10 mouse cellular contexts compared by ENCODE assay signal in the genomic region with DNA sequence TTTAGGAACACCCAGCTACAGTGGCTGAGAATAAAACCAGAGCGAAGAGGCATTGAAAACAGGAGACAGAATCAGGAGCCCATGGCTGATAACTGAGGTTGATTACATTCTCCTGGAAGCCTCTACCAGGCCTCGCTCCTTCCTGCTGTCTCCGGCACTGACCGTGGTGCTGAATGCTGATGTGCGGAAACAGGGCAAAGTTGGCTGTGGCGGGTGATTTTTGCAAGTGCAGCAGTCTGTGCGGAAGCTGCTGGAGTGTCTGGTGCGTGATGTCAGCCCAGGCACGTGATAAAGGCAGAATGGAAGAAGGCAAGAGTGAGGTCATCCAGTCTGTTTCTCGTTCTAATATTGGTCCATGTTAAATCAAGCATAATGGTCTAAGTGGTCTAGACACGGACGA.
DNase-seq lines count a peak whose midpoint lies in the region; ATAC-seq and TF ChIP-seq lines count a peak whose summit lies in the region.
"Had no signal": no experiment of that assay in that cellular context is flagged by ENCODE, and none has a peak within 500 bp of the region (broad histone marks: within the 10 kb centered on the region; RNA-seq: fewer than 3 reads in every experiment).

No protein-coding gene starts in this region.

- no peak overlapping the region for H3K4me3 ChIP-seq in heart, adult 2 months
- H3K4me3 ChIP-seq in kidney, adult 2 months (ENCODE audit: insufficient read depth, low read depth, low read length) = no peak overlapping the region
- no peak overlapping the region for H3K4me3 ChIP-seq in midbrain, embryonic 13.5 days (replicated peaks)
- H3K4me3 ChIP-seq: heart, embryonic 13.5 days; neural tube, embryonic 12.5 days had no signal

- no peaks in the 10 kb centered on the region for H3K9me3 ChIP-seq in midbrain, embryonic 13.5 days
- H3K9me3 ChIP-seq: heart, embryonic 13.5 days; neural tube, embryonic 12.5 days had no signal

- 15% methylated on average over 12 of the region's 12 CpGs for WGBS in heart, adult 2 months
- 25% methylated on average over 12 of the region's 12 CpGs for WGBS in kidney, adult 2 months
- WGBS in midbrain, embryonic 13.5 days = 22% methylated on average over 12 of the region's 12 CpGs

- no peak for TF ChIP-seq EP300 in heart, adult 2 months (IDR thresholded peaks at IDR 0.05; ENCODE audit: insufficient read depth, low read depth, low read length)

- intact Hi-C loops in heart, adult 2 months (cut with DNase I) = no loop called here
- intact Hi-C loops in left cerebral cortex, postnatal 4 days (cut with DNase I) = no loop called here

- peak; percentile 4 to 37 for DNase-seq in heart, adult 2 months
- DNase-seq in heart, adult 9 months (ENCODE audit: low spot score in 2 of 2) = no peak
- DNase-seq in MEL-GATA-1-ER (ENCODE audit: extremely low read depth, low read depth) = peak; percentile 4
- DNase-seq in embryo, embryonic 11.5 days (ENCODE audit: low read depth, low spot score) = peak; percentile 56
- DNase-seq in kidney, adult 2 months = peak; percentile 38
- DNase-seq in left cerebral cortex, postnatal 4 days = no peak

- ATAC-seq in midbrain, embryonic 13.5 days = peak; percentile 74
- no peak for ATAC-seq in CD4-positive, CD25-positive, alpha-beta regulatory T cell, adult 4 months

- H3K4me1 ChIP-seq in heart, adult 2 months (ENCODE audit: control insufficient read depth, insufficient read depth, low read length) = no peaks in the 10 kb centered on the region
- H3K4me1 ChIP-seq in kidney, adult 2 months (ENCODE audit: control insufficient read depth, insufficient read depth, low read length) = no peaks in the 10 kb centered on the region
- H3K4me1 ChIP-seq in midbrain, embryonic 13.5 days (replicated peaks) = peaks cover 17% of the 10 kb centered on the region
- H3K4me1 ChIP-seq: heart, embryonic 13.5 days had no signal

- H3K79me2 ChIP-seq in heart, adult 2 months (replicated peaks; ENCODE audit: control insufficient read depth, insufficient read depth, low read length) = no peaks in the 10 kb centered on the region

- TF ChIP-seq CTCF in heart, adult 2 months (IDR thresholded peaks at IDR 0.05) = no peak
- no peak for TF ChIP-seq CTCF in kidney, adult 2 months (conservative IDR thresholded peaks at IDR 0.05; ENCODE audit: insufficient read depth, insufficient read length, low read depth, low read length)

- no peaks in the 10 kb centered on the region for H3K27me3 ChIP-seq in heart, adult 2 months (ENCODE audit: control insufficient read depth, insufficient read depth, low read length)
- H3K27me3 ChIP-seq in kidney, adult 2 months (replicated peaks; ENCODE audit: control insufficient read depth, insufficient read depth, low read length) = no peaks in the 10 kb centered on the region
- 0 out of 2 replicates have a peak, but pooled peaks cover 3% of the 10 kb centered on the region for H3K27me3 ChIP-seq in midbrain, embryonic 13.5 days
- H3K27me3 ChIP-seq: neural tube, embryonic 12.5 days had no signal

- no peak overlapping the region for H3K27ac ChIP-seq in heart, adult 2 months
- H3K27ac ChIP-seq in kidney, adult 2 months (ENCODE audit: insufficient read depth, low read depth, low read length) = no peak overlapping the region
- H3K27ac ChIP-seq in midbrain, embryonic 13.5 days = peak overlapping the region; percentile 47; the same call in 1 of the 2 replicates
- H3K27ac ChIP-seq: heart, embryonic 13.5 days; neural tube, embryonic 12.5 days had no signal

- no peak overlapping the region for H3K9ac ChIP-seq in heart, adult 2 months (ENCODE audit: low read depth, low read length)
- H3K9ac ChIP-seq in midbrain, embryonic 13.5 days (replicated peaks) = no peak overlapping the region
- H3K9ac ChIP-seq: heart, embryonic 13.5 days; neural tube, embryonic 12.5 days had no signal

- H3K36me3 ChIP-seq in heart, adult 2 months (ENCODE audit: control insufficient read depth, insufficient read depth, low read length) = no peaks in the 10 kb centered on the region
- H3K36me3 ChIP-seq in kidney, adult 2 months (ENCODE audit: control insufficient read depth, insufficient read depth, low read length) = no peaks in the 10 kb centered on the region
- no peaks in the 10 kb centered on the region for H3K36me3 ChIP-seq in midbrain, embryonic 13.5 days
- H3K36me3 ChIP-seq: heart, embryonic 13.5 days; neural tube, embryonic 12.5 days had no signal

- TF ChIP-seq POLR2A in heart, adult 2 months (IDR thresholded peaks at IDR 0.05; ENCODE audit: insufficient read depth, low read depth, low read length) = no peak
- no peak for TF ChIP-seq POLR2A in kidney, adult 2 months (IDR thresholded peaks at IDR 0.05; ENCODE audit: low read depth, low read length)

- H3K4me2 ChIP-seq in midbrain, embryonic 13.5 days (replicated peaks) = no peak overlapping the region
- H3K4me2 ChIP-seq: heart, embryonic 13.5 days; neural tube, embryonic 12.5 days had no signal

Comparison
In these comparisons a context has a peak if more than half of its experiments do, and no peak if none do; other contexts are left out.
1. DNase-seq: peak in heart, adult 2 months (2 of 2), MEL-GATA-1-ER (single experiment), embryo, embryonic 11.5 days (single experiment) and kidney, adult 2 months (single experiment); none in heart, adult 9 months (0 of 2) and left cerebral cortex, postnatal 4 days (single experiment).